ENCODE assay signal across 24 mouse cellular contexts in genomic region chr19:58438762-58439161, GRCm38 (mm10). TPM values are rescaled to one million over a fixed set of nuclear protein-coding genes. Genes with fewer than 3 reads are reported as not detected.
DNase-seq lines count a peak whose midpoint lies in the region; ATAC-seq lines count a peak whose summit lies in the region.
"Had no signal": no experiment of that assay in that cellular context is flagged by ENCODE, and none has a peak within 500 bp of the region (broad histone marks: within the 10 kb centered on the region; RNA-seq: fewer than 3 reads in every experiment).

No protein-coding gene starts in this region.

- no peaks in the 10 kb centered on the region for H3K27me3 ChIP-seq in liver, embryonic 16.5 days (ENCODE audit: control insufficient read depth, insufficient read depth, low read depth, low read length)
- H3K27me3 ChIP-seq: heart, embryonic 13.5 days had no signal

- H3K27ac ChIP-seq in liver, embryonic 16.5 days (ENCODE audit: low read length): peak overlapping the region; percentile 48; the same call in 1 of the 2 replicates
- H3K27ac ChIP-seq: heart, adult 2 months; heart, embryonic 13.5 days; hindbrain, embryonic 14.5 days; left cerebral cortex, adult 2 months; limb, embryonic 12.5 days; liver, embryonic 14.5 days had no signal

- DNase-seq in liver: no peak
- peak; percentile 36 for DNase-seq in fibroblast of lung, adult 2 months (ENCODE audit: low read depth)
- peak; percentile 21 for DNase-seq in kidney, postnatal 14 days
- DNase-seq in spleen, postnatal 36 days (ENCODE audit: low spot score in 2 of 2): no peak
- no peak for DNase-seq in spleen, adult 18-20 months
- DNase-seq: adrenal gland, postnatal 10 days; B cell, adult 2 months; cerebellum, adult 8-10 months; cerebellum, postnatal 25 days; gastrocnemius, postnatal 25 days; heart, adult 2 months; heart, postnatal 10 days; lung, postnatal 36 days; right cerebral cortex, adult 18-20 months had no signal

- no peak overlapping the region for H3K9ac ChIP-seq in liver, embryonic 16.5 days (ENCODE audit: low read depth, low read length)
- H3K9ac ChIP-seq: heart, embryonic 13.5 days; hindbrain, embryonic 14.5 days; limb, embryonic 12.5 days; liver, embryonic 14.5 days had no signal

- H3K9me3 ChIP-seq in liver, embryonic 16.5 days (replicated peaks; ENCODE audit: control insufficient read depth, low read length): no peaks in the 10 kb centered on the region
- H3K9me3 ChIP-seq: heart, embryonic 13.5 days; limb, embryonic 12.5 days had no signal

- H3K36me3 ChIP-seq in liver, embryonic 16.5 days (ENCODE audit: control insufficient read depth, insufficient read depth): no peaks in the 10 kb centered on the region
- H3K36me3 ChIP-seq: heart, embryonic 13.5 days; limb, embryonic 12.5 days had no signal

- H3K4me3 ChIP-seq in liver, embryonic 16.5 days (ENCODE audit: low read depth, low read length): no peak overlapping the region
- H3K4me3 ChIP-seq: heart, adult 2 months; heart, embryonic 13.5 days; left cerebral cortex, adult 2 months; limb, embryonic 12.5 days had no signal

- ATAC-seq in liver, embryonic 16.5 days (ENCODE audit: low read depth): no peak
- ATAC-seq: forebrain, embryonic 14.5 days; intestine, postnatal 0 days; midbrain, embryonic 16.5 days had no signal

- H3K4me2 ChIP-seq in liver, embryonic 16.5 days (ENCODE audit: low read depth, low read length): no peak overlapping the region
- H3K4me2 ChIP-seq: heart, embryonic 13.5 days; hindbrain, embryonic 14.5 days; limb, embryonic 12.5 days; midbrain, embryonic 11.5 days had no signal

- peaks cover 9% of the 10 kb centered on the region; the same call in 1 of the 2 replicates for H3K4me1 ChIP-seq in liver, embryonic 16.5 days (ENCODE audit: control insufficient read depth, low read depth, low read length)

- 72% methylated on average over 4 of the region's 4 CpGs for WGBS in liver, embryonic 16.5 days (ENCODE audit: insufficient replicate concordance)

RNA-seq across cellular contexts. Expression of gene Gfra1, which starts 16.9 kb away (rescaled TPM):
- polyA plus RNA-seq in liver, embryonic 16.5 days (2015; fragmentation: Nextera tagmentation; extraction: Ambion mirVana): 7.2 and 7.4 TPM in 2 replicates

Comparison
In these comparisons a context has a peak if more than half of its experiments do, and no peak if none do; other contexts are left out.
1. DNase-seq: peak in fibroblast of lung, adult 2 months (single experiment) and kidney, postnatal 14 days (single experiment); none in liver (single experiment), spleen, postnatal 36 days (0 of 2) and spleen, adult 18-20 months (0 of 2).